Comparison of ENCODE assay signal across 8 mouse cellular contexts in the genomic region with DNA sequence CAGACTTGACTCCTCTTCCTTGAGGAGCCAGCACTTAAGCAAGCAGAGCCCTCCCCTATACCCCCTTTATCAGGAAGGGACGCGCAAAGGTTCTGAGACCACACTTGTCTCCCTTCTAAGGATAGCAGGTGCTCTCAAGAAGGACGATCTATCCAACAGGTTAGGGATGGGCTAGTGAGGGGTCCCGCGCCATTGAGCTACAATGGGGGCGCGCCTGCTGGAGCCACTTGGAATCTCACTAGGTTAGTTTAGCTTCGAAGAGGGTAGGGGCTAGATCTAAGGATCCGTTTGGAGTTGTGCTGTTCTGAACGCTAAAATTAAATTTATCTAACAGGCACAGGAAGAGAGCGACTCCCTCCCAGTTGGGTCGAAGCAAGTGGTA. TPM values are rescaled to one million over a fixed set of nuclear protein-coding genes. Genes with fewer than 3 reads are reported as not detected.
DNase-seq lines count a peak whose midpoint lies in the region; ATAC-seq and TF ChIP-seq lines count a peak whose summit lies in the region.

No protein-coding gene starts in this region.

- no peak for TF ChIP-seq CTCF in liver, adult 2 months (IDR thresholded peaks at IDR 0.05; ENCODE audit: low read depth, low read length)
- no peak for TF ChIP-seq CTCF in cortical plate, adult 2 months (IDR thresholded peaks at IDR 0.05; ENCODE audit: extremely low read depth, insufficient read depth, low read length)

- ATAC-seq in hindbrain, embryonic 12.5 days (ENCODE audit: low FRiP score): peak; percentile 47
- peak; percentile 13; the same call in 1 of the 2 replicates for ATAC-seq in midbrain, embryonic 12.5 days (ENCODE audit: low FRiP score, low read depth)

- DNase-seq in liver, adult 2 months (ENCODE audit: extremely low read depth, low read depth, low spot score): no peak
- DNase-seq in liver: no peak
- no peak for DNase-seq in frontal cortex, postnatal 25 days (ENCODE audit: low spot score in 2 of 2)
- no peak for DNase-seq in cerebellum, postnatal 4 days (ENCODE audit: low spot score in 2 of 2)
- no peak for DNase-seq in cerebellum, adult 11-12 months

- no peaks in the 10 kb centered on the region for H3K79me2 ChIP-seq in liver, adult 2 months (ENCODE audit: control insufficient read depth, insufficient read depth, low read length)

- H3K4me1 ChIP-seq in liver, adult 2 months (ENCODE audit: control insufficient read depth, insufficient read depth, low read length): peaks cover 3% of the 10 kb centered on the region; the same call in 1 of the 2 replicates
- H3K4me1 ChIP-seq in cortical plate, adult 2 months (ENCODE audit: control insufficient read depth, insufficient read depth, low read length): no peaks in the 10 kb centered on the region; the same call in 1 of the 2 replicates
- H3K4me1 ChIP-seq in hindbrain, embryonic 12.5 days: peaks cover 27% of the 10 kb centered on the region
- H3K4me1 ChIP-seq in midbrain, embryonic 12.5 days: peaks cover 39% of the 10 kb centered on the region

- no peak overlapping the region for H3K27ac ChIP-seq in liver, adult 2 months (replicated peaks; ENCODE audit: insufficient read depth, low read depth, low read length)
- H3K27ac ChIP-seq in cortical plate, adult 2 months (ENCODE audit: insufficient read depth, low read length): 0 out of 2 replicates have a peak overlapping the region, but pooled peaks have one; percentile 61
- no peak overlapping the region for H3K27ac ChIP-seq in hindbrain, embryonic 12.5 days
- H3K27ac ChIP-seq in midbrain, embryonic 12.5 days (replicated peaks): no peak overlapping the region

- no peak overlapping the region for H3K9ac ChIP-seq in liver, adult 2 months (ENCODE audit: low read depth, low read length)
- peak overlapping the region; percentile 79 for H3K9ac ChIP-seq in hindbrain, embryonic 12.5 days
- peak overlapping the region; percentile 87 for H3K9ac ChIP-seq in midbrain, embryonic 12.5 days (replicated peaks)

- no peak for TF ChIP-seq POLR2A in liver, adult 2 months (IDR thresholded peaks at IDR 0.05; ENCODE audit: extremely low read depth, insufficient read depth, low read length)
- no peak for TF ChIP-seq POLR2A in cortical plate, adult 2 months (IDR thresholded peaks at IDR 0.05; ENCODE audit: extremely low read depth, insufficient read depth, low read length)

- 5% methylated on average over 12 of the region's 12 CpGs for whole genome bisulfite sequencing in liver, adult 2 months
- under 1% methylated on average over 12 of the region's 12 CpGs for WGBS in hindbrain, embryonic 12.5 days
- 1% methylated on average over 12 of the region's 12 CpGs for WGBS in midbrain, embryonic 12.5 days

- peaks cover 20% of the 10 kb centered on the region for H3K27me3 ChIP-seq in liver, adult 2 months (ENCODE audit: control insufficient read depth, insufficient read depth, low read length)
- peaks cover 26% of the 10 kb centered on the region for H3K27me3 ChIP-seq in hindbrain, embryonic 12.5 days
- peaks cover 38% of the 10 kb centered on the region for H3K27me3 ChIP-seq in midbrain, embryonic 12.5 days

- H3K36me3 ChIP-seq in liver, adult 2 months (ENCODE audit: control insufficient read depth, insufficient read depth, low read length): no peaks in the 10 kb centered on the region
- no peaks in the 10 kb centered on the region for H3K36me3 ChIP-seq in hindbrain, embryonic 12.5 days
- no peaks in the 10 kb centered on the region for H3K36me3 ChIP-seq in midbrain, embryonic 12.5 days

- H3K9me3 ChIP-seq in hindbrain, embryonic 12.5 days (replicated peaks): no peaks in the 10 kb centered on the region
- H3K9me3 ChIP-seq in midbrain, embryonic 12.5 days: no peaks in the 10 kb centered on the region

- H3K4me3 ChIP-seq in liver, adult 2 months (ENCODE audit: insufficient read depth, low read depth, low read length): peak overlapping the region; percentile 92; the same call in 1 of the 2 replicates
- H3K4me3 ChIP-seq in cortical plate, adult 2 months (ENCODE audit: insufficient read depth, low read length): peak overlapping the region; percentile 69
- H3K4me3 ChIP-seq in hindbrain, embryonic 12.5 days: peak overlapping the region; percentile 82
- peak overlapping the region; percentile 85 for H3K4me3 ChIP-seq in midbrain, embryonic 12.5 days

- peak overlapping the region; percentile 96 for H3K4me2 ChIP-seq in hindbrain, embryonic 12.5 days (replicated peaks)
- H3K4me2 ChIP-seq in midbrain, embryonic 12.5 days (replicated peaks): peak overlapping the region; percentile 74

RNA-seq across cellular contexts. Expression of a gene that starts 0.9 kb away (rescaled TPM):
- total RNA-seq in liver, adult 2 months (2014; rRNA removed): under 0.01 and 0.07 TPM in 2 replicates
- polyA plus RNA-seq in liver, adult 2 months (2012; rRNA removed): not detected in 2 replicates
- 11.9 and 15.4 TPM in 2 replicates for polyA plus RNA-seq in cortical plate, adult 2 months (2012; rRNA removed)
- 1.6 and 2.3 TPM in 2 replicates for polyA plus RNA-seq in hindbrain, embryonic 12.5 days (2016; fragmentation: Nextera tagmentation; extraction: Ambion mirVana)
- 2.3 and 2.7 TPM in 2 replicates for polyA plus RNA-seq in midbrain, embryonic 12.5 days (2016; fragmentation: Nextera tagmentation; extraction: Ambion mirVana)
